Mouse (Mus musculus) forebrain, embryonic 10.5 days (tissue): ENCODE results near the gene Gpr155. TPM values are rescaled to one million over a fixed set of nuclear protein-coding genes. Genes with fewer than 3 reads are reported as not detected.

ENCODE experiments used
- DNase-seq: peaks from one replicate; pipeline ENCODE4 v3.0.0-alpha.2; 2017; ENCODE audit warnings: low spot score; ENCODE audit errors: extremely low spot score
- H3K27ac ChIP-seq: fragments of 300-500 bp; sonication (generic); 2 replicates; pipeline ENCODE4 v1.5.1; 2016; ENCODE audit warnings: mild to moderate bottlenecking
- H3K27me3 ChIP-seq: fragments of 300-500 bp; sonication (generic); 2 replicates; pipeline ENCODE4 v1.6.1; 2016; ENCODE audit warnings: mild to moderate bottlenecking; ENCODE audit not compliant: poor library complexity, severe bottlenecking
- H3K36me3 ChIP-seq: fragments of 300-500 bp; sonication (generic); replicated peaks from 2 replicates; pipeline ENCODE4 v1.6.1; 2016; ENCODE audit warnings: mild to moderate bottlenecking, moderate library complexity
- H3K4me1 ChIP-seq: fragments of 300-500 bp; sonication (generic); 2 replicates; pipeline ENCODE4 v1.6.1; 2016
- H3K4me3 ChIP-seq: fragments of 300-500 bp; sonication (generic); 2 replicates; pipeline ENCODE4 v1.5.1; 2016; ENCODE audit warnings: mild to moderate bottlenecking, moderate library complexity
- H3K9me3 ChIP-seq: fragments of 300-500 bp; sonication (generic); 2 replicates; pipeline ENCODE4 v1.6.1; 2016; ENCODE audit warnings: mild to moderate bottlenecking, moderate library complexity
- WGBS: fragments of 180-500 bp; shearing (Covaris S2); methylation state at CpG from one replicate; pipeline ENCODE4 v1.1.7; 2016; 5-methylcytosine and 5-hydroxymethylcytosine counted together
- polyA plus RNA-seq: library from polyadenylated mRNA; unstranded; fragments of >200 nt; fragmentation: Nextera tagmentation; extraction: Ambion mirVana; gene quantifications from 2 replicates; pipeline ENCODE4 v1.2.1, GENCODE M21; 2016

Gene Gpr155
- polyA plus RNA-seq: 1.6 and 2.2 TPM in 2 replicates

DNA sequence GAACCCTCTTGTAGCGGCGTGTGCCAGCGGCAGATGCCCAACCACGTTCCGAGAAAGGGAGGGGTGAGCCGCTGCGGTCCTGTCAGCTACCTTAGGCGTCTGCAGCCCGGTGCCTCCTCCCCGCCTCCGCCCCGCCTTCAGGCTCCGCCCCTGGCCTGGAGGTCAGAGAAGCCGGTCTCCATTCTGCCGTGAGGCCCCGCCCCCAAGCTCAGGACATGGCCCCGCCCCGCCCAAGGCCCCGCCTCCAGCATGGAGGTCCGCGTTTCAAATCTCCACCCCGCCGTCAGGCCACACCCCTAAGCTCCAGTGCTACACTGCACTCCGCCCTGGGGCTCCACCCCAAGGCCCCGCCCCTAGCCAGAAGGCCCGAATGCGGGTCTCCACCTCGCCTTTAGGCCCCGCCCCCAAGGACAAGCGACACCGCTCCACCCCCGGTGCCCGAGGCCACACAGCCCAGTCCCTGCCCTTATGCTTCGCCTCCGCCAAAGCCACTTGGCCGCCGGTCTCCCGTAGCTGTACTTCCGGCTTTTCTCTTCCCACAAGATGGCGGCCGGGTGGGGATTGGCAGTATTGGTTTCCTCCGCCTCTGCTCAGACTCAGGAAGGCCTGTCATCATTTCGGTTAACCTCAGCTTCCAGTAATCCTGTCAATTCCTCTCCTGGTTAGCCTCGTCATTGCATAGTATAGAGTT, at the start of gene Gpr155:
Gene Gpr155, minus strand, starts transcription at position 217 of the 691 bp plus-strand sequence.
- Histone ChIP-seq H3K4me3 (peak within 1 kb of the TSS; percentile 74), H3K27ac (peak within 1 kb of the TSS; percentile 82)
- WGBS: 1% methylated on average over 44 of the region's 44 CpGs

DNA sequence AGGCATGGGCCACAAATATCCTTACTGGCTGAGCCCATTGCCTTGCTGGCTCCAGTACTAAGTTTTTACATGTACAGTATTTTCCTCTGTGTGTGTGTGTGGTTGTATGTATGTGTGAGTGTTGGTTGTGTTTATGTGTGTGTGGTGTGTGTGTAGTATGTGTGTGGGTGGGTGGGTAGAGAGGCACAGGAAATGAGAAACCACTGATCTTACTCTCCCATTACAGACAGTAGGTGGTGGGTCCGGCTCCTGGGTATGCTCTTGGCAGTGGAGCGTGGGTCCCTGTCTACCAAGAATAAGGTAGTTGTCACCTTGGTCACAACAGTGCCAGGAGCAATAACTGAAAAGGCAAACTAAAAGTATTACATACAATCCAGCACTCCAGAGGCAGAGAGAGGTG, 49.5 kb upstream of the Gpr155 start:
- Histone ChIP-seq H3K4me1 (peaks cover 26% of the 10 kb centered on the region), H3K27ac (no peak overlapping the region), H3K36me3 (peaks cover 73% of the 10 kb centered on the region), H3K27me3 (no peaks in the 10 kb centered on the region), H3K4me3 (no peak overlapping the region), H3K9me3 (no peaks in the 10 kb centered on the region)
- WGBS: 88% methylated on average over 2 of the region's 2 CpGs
- no peak for DNase-seq

More for the DNA sequence above, at the start of gene Gpr155:
- H3K4me1 ChIP-seq: peaks cover 15% of the 10 kb centered on the region
- no peaks in the 10 kb centered on the region for H3K9me3 ChIP-seq
- H3K27me3 ChIP-seq: peaks cover 31% of the 10 kb centered on the region
- peak; percentile 100 for DNase-seq
- no peaks in the 10 kb centered on the region for H3K36me3 ChIP-seq

DNA sequence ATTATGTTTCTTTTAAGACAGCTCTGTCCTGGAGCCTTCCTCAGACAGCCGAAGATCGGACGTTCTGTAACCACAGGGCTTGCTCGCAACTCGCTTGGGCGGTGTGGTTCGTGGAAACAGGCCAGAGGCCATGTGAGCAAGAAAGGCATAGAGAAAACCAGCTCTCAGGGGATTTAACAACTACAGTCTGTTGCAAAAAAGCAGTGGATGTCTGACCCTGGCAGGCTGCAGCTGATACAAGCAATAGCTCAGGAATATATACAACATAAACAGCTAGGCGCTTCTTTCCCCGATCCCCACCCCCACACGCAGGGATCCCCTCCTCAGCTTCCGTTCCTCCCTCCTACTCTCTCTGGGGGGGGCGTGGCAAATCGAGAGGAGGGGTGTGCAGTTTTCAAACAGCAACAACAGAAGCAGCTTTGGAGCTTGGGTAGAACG, 45.6 kb upstream of the Gpr155 start:
- Histone ChIP-seq H3K4me1 (peaks cover 12% of the 10 kb centered on the region), H3K36me3 (peaks cover 48% of the 10 kb centered on the region), H3K9me3 (no peaks in the 10 kb centered on the region), H3K4me3 (peak overlapping the region; percentile 25), H3K27me3 (no peaks in the 10 kb centered on the region), H3K27ac (peak overlapping the region; percentile 54)
- DNase-seq: no peak
- 31% methylated on average over 14 of the region's 14 CpGs for WGBS

DNA sequence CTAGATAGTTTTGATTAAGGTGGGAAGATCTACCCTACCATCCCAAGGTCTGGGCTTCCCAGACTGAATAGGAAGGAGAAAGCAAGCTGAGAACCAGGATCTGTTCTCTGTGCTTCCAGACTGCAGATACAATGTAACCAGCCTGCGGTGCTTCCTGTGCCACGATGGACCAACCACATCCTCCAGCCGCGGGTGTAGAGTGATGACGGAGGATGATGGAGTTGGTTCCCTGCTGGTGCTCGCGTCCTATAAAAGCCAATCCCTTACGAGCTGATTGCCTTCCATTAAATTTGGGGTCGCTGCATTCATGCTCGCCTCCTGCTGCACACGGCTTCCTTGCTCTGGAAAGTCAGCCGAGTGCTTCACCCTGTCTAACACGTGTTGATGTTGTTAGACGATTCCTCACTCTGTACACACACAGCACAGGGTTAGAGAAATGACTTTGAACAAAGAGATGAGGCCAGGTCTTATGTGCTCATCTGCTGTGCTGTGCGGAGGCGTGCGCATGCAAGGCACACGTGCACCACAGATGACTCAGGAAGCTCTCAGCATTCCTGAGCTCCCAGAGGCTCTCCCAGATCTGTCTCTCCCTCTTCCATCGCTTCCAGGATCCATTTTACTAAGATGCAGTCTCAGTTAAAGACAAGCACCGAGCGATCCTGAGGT, 42.6 kb upstream of the Gpr155 start:
- Histone ChIP-seq H3K27me3 (no peaks in the 10 kb centered on the region), H3K4me1 (peaks cover 9% of the 10 kb centered on the region), H3K9me3 (no peaks in the 10 kb centered on the region), H3K36me3 (peaks cover 24% of the 10 kb centered on the region), H3K4me3 (no peak overlapping the region), H3K27ac (no peak overlapping the region)
- no peak for DNase-seq
- WGBS: 81% methylated on average over 21 of the region's 21 CpGs

DNA sequence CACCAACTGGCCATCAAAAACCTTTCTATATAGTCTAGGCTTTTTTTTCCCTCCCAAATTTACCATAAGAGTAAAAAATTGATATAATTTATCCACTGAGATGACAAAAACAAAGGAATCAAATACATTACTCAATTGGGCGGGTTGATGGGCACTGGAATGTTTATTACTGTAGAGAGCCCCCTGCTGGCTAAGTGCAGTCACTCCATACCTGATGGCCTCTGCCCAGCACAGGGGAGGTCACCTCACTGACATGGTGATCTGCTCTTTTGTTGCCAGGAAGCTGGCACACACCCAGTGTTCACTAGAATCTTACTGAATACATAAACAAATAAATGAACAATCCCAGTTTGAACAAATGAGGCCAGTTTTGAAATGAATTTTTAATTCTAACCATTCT, 40.9 kb upstream of the Gpr155 start:
- WGBS: 34% methylated on average over 1 of the region's 1 CpGs
- peak; percentile 31 for DNase-seq
- Histone ChIP-seq H3K27ac (no peak overlapping the region), H3K36me3 (peaks cover 11% of the 10 kb centered on the region; the same call in 1 of the 2 replicates), H3K4me1 (peaks cover 8% of the 10 kb centered on the region), H3K9me3 (no peaks in the 10 kb centered on the region), H3K27me3 (no peaks in the 10 kb centered on the region), H3K4me3 (no peak overlapping the region)

DNA sequence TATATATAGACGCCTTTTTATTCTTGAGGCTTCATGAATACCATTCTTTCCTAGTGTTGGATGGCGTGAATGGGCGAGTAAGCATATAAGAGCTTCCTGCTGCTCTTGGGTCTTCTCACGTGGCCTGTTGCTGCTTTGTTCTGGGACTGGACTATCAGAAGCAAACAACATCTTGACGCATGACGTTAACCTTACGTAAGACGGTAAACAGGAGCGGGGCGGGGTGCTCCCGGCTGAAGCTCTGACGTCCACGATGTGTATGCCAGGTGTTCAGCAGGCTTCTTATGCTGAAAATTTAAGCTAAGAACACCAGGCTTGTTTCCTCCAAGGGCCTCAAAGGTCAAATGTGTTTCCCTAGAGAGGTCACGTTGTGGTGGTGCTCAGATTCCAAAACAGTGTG, 39.5 kb upstream of the Gpr155 start:
- Histone ChIP-seq H3K4me3 (no peak overlapping the region), H3K36me3 (no peaks in the 10 kb centered on the region), H3K9me3 (no peaks in the 10 kb centered on the region), H3K4me1 (peaks cover 7% of the 10 kb centered on the region), H3K27ac (no peak overlapping the region), H3K27me3 (no peaks in the 10 kb centered on the region; the same call in 1 of the 2 replicates)
- 90% methylated on average over 14 of the region's 14 CpGs for WGBS
- DNase-seq: no peak

DNA sequence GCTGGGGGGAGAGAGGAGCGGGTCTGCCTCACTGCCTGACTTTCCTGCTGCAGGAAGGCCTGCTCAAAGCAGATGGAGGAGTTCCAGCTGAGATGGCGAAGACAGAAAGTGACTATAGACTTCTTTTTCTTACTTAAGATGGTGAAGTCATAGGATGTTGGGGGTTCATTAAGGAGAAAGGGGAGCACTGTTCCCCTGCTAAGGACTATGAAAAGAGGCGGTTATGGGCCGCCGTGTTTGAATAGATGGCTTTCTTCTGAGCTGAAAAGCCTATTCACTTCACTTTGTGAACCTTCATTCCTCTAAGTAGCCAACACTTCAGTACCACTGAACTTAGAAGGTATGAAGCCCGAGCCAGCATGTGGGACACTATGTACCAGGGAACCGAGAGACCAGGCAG, 33.4 kb upstream of the Gpr155 start:
- peaks cover 22% of the 10 kb centered on the region for H3K4me1 ChIP-seq
- 32% methylated on average over 7 of the region's 7 CpGs for WGBS
- no peaks in the 10 kb centered on the region for H3K36me3 ChIP-seq
- H3K27me3 ChIP-seq: no peaks in the 10 kb centered on the region; the same call in 1 of the 2 replicates
- H3K27ac ChIP-seq: 0 out of 2 replicates have a peak overlapping the region, but pooled peaks have one; percentile 25
- no peaks in the 10 kb centered on the region for H3K9me3 ChIP-seq
- no peak overlapping the region for H3K4me3 ChIP-seq
- no peak for DNase-seq

DNA sequence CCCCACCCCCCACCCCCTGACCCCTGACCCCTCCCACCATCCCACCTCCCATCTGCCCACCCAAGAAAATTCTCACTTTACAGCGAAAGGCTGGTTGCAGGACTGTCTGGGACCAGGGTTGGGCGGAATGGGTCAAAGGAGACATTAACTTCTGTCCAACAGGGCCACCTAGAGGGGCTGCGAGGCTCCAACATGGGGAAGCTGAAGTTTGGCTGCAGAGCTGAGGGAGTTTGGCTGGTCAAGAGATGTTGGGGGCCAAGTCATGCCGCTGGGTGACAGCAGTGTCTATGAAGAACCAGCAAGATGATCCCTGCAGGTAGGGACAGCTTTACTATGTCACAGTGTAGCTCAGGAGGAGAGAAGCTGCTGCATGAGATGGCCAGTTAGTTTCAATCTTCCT, 32.9 kb upstream of the Gpr155 start:
- Histone ChIP-seq H3K4me3 (no peak overlapping the region), H3K27me3 (no peaks in the 10 kb centered on the region; the same call in 1 of the 2 replicates), H3K27ac (0 out of 2 replicates have a peak overlapping the region, but pooled peaks have one; percentile 25), H3K36me3 (no peaks in the 10 kb centered on the region), H3K9me3 (no peaks in the 10 kb centered on the region), H3K4me1 (peaks cover 22% of the 10 kb centered on the region)
- no peak for DNase-seq
- WGBS: 49% methylated on average over 4 of the region's 4 CpGs

DNA sequence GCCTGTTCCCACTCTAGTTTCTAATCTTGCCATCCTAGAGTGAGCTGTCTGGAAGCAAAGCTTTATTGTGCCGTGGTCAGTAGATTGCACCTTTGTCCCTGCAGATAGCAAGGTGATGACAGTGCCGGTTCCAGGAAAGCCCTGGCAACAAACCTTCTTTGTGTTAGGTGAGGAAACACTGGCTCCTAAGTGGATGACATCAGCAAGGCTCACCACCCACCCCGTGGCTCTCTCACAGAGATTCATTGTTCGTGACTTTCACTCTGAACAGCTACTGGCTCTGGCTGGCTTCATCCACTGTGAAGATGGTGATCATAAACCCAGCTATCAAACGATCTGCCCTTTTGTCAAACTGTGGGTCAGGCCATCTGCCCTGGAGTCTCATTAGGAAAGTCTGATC, 29.5 kb upstream of the Gpr155 start:
- Histone ChIP-seq H3K4me3 (no peak overlapping the region), H3K36me3 (no peaks in the 10 kb centered on the region), H3K27ac (no peak overlapping the region), H3K27me3 (no peaks in the 10 kb centered on the region), H3K4me1 (peaks cover 15% of the 10 kb centered on the region), H3K9me3 (no peaks in the 10 kb centered on the region)
- WGBS: 69% methylated on average over 5 of the region's 5 CpGs
- DNase-seq: no peak

DNA sequence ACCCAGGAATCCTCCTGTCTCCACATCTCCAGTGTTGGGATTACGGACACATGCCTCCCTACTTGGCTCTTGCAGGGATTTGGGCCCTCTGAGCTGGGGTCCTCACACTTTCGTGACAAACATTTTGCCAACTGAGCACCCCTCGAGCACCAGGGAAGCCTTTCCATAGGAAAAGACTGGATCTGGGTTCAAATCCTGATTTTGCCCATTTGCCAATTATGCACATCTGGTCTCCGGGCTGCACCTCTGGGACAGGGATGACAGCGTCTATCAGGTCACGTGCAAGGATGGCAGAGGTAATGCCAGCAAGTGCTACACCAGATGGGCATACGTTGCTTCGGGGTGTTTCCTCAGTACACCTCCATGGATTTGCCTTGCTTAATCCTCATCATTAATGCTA, 23.7 kb upstream of the Gpr155 start:
- H3K27me3 ChIP-seq: no peaks in the 10 kb centered on the region
- no peak overlapping the region for H3K27ac ChIP-seq
- H3K4me1 ChIP-seq: no peaks in the 10 kb centered on the region
- H3K9me3 ChIP-seq: no peaks in the 10 kb centered on the region; the same call in 1 of the 2 replicates
- DNase-seq: no peak
- H3K4me3 ChIP-seq: no peak overlapping the region
- no peaks in the 10 kb centered on the region for H3K36me3 ChIP-seq
- 92% methylated on average over 8 of the region's 8 CpGs for WGBS

DNA sequence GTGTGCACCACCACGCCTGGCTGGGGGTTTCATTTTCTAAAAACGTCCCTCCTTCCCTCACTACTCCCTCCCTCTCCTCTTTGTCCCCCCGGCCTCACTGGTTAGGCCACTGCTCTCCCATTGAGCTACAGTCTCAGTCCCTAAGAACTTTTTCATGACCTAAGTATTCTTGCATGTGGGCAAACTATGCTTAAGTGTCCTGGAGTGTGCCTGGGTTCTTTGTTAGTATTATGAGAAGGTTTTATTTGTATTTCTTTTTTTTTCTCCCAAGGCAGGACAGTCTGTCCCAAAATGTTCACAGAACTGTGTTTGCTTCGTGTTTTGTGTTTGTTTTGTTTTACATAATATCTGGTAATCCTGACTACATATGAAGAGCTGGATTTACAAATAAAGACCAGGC, 21.3 kb upstream of the Gpr155 start:
- Histone ChIP-seq H3K4me1 (no peaks in the 10 kb centered on the region), H3K36me3 (no peaks in the 10 kb centered on the region), H3K27me3 (no peaks in the 10 kb centered on the region), H3K4me3 (no peak overlapping the region), H3K27ac (no peak overlapping the region), H3K9me3 (no peaks in the 10 kb centered on the region; the same call in 1 of the 2 replicates)
- no peak for DNase-seq
- whole genome bisulfite sequencing: 56% methylated on average over 4 of the region's 4 CpGs

DNA sequence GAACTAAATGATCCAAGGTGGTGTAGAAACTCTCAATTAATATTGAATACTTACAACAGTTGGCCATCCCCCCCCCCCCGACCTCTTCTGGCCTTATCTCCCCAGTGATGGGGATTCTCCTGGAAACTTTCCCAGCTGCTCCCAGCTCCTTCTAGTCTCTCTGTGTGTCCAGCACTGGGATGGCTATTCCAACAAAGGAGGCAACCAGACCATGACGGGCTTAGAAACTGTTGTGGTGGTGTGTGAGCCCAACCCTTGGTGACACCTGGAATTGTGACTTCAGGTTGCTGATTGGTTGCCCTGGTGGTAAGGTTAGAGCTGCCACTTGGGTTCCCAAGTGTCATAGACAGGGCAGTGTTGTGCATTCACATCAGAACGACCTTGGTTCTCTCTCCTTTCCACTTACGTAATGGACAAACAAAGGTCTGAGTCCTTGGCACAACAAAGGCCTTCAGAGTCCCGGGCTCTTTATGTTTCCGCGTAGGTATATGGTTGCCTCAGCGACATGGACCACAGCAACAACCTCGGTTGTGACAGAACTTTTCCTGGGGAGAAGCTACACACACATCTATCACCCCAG, 20.1 kb upstream of the Gpr155 start:
- DNase-seq: no peak
- H3K27me3 ChIP-seq: no peaks in the 10 kb centered on the region
- H3K4me1 ChIP-seq: 0 out of 2 replicates have a peak, but pooled peaks cover 2% of the 10 kb centered on the region
- no peaks in the 10 kb centered on the region; the same call in 1 of the 2 replicates for H3K9me3 ChIP-seq
- H3K27ac ChIP-seq: no peak overlapping the region
- no peak overlapping the region for H3K4me3 ChIP-seq
- H3K36me3 ChIP-seq: no peaks in the 10 kb centered on the region
- WGBS: 88% methylated on average over 9 of the region's 9 CpGs

DNA sequence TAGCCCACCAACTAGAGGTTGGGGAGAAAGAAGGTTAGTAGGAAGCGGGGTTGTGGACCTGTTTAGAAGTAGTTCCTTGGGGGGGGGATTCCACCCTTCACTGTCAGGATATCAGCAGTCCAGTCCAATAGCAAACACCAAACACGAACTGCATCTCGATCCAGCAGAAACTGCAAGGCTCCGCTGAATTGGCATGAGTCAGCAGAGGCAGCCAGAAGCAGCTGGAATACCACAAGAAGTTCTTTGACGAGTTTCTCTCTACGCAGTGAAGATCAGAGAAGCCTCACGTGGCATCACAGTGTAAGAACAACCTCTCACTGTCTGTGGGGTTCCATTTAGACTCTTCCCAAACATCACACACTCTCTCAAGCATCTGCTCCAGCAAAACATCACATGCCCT, 18.6 kb upstream of the Gpr155 start:
- WGBS: 88% methylated on average over 7 of the region's 7 CpGs
- H3K36me3 ChIP-seq: no peaks in the 10 kb centered on the region

More for the DNA sequence above, 18.6 kb upstream of the Gpr155 start:
- Histone ChIP-seq H3K9me3 (no peaks in the 10 kb centered on the region; the same call in 1 of the 2 replicates), H3K27me3 (no peaks in the 10 kb centered on the region), H3K4me1 (0 out of 2 replicates have a peak, but pooled peaks cover 8% of the 10 kb centered on the region), H3K27ac (no peak overlapping the region), H3K4me3 (no peak overlapping the region)
- DNase-seq: no peak
